Comparison of ENCODE assay signal across 8 mouse cellular contexts in the genomic region with DNA sequence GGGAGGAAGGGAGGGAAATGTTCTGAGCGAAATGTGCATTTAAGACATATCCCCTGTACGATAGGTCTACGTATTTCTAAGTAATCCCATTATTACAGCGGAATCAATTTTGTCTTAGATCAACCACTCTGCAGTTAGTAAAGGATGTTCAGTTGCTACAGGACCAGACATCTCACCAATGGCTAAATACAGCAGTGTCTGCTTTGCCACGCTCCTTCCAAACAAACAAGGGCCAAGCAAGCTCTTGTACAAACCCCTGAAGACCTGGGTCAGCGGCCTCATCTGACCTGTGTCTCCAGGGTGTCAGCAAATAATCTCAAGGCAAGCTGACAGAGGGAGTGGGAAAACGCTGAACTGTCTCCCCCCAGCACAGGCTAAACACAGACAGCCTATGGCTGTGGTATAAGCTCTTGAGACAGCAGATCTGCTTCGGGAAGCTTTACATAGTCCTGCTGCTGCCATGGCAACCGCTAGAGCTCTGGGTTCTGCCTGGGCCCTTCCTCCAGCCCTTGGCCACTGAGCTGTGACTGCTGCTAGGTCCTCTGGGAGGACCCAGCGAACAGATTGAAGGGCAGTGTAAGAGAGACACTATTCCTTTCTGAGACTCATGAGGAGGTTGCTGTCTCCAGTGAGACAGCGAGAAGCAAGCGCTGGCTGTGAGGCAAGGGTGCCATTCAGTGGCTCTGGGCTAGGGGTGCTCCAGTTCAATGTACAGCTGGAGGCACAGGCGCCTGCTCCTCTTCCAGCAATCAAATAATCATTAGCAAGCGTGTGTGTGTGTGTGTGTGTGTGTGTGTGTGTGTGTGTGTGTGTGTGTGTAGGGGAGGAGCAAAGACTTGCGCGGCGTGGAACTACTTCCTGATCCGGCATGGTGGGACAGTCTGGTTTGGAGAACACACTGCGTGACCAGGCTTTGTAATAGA. TPM values are rescaled to one million over a fixed set of nuclear protein-coding genes. Genes with fewer than 3 reads are reported as not detected.
DNase-seq lines count a peak whose midpoint lies in the region; ATAC-seq lines count a peak whose summit lies in the region.

No protein-coding gene starts in this region.

- H3K4me2 ChIP-seq in liver, embryonic 12.5 days, result no peak overlapping the region
- peak overlapping the region; percentile 42 for H3K4me2 ChIP-seq in embryonic facial prominence, embryonic 12.5 days (replicated peaks)

- intact Hi-C loops in heart, postnatal 14 days (cut with DNase I), result no loop called here

- no peak overlapping the region for H3K27ac ChIP-seq in liver, embryonic 12.5 days
- peak overlapping the region; percentile 46; the same call in 1 of the 2 replicates for H3K27ac ChIP-seq in embryonic facial prominence, embryonic 12.5 days

- WGBS in liver, embryonic 12.5 days (ENCODE audit: insufficient replicate concordance), result 53% methylated on average over 19 of the region's 19 CpGs
- WGBS in embryonic facial prominence, embryonic 12.5 days, result 40% methylated on average over 19 of the region's 19 CpGs

- ATAC-seq in liver, embryonic 12.5 days, result no peak
- peak; percentile 96 for ATAC-seq in embryonic facial prominence, embryonic 12.5 days (ENCODE audit: insufficient number of reproducible peaks, insufficient read depth, low FRiP score, low TSS enrichment)

- DNase-seq in liver, result peak; percentile 15
- peak; percentile 17 to 43 for DNase-seq in heart, postnatal 14 days
- DNase-seq in layer of hippocampus, adult 18-20 months (ENCODE audit: low spot score in 2 of 2), result peak; percentile 69 to 80
- DNase-seq in lung, postnatal 14 days, result peak; percentile 17
- DNase-seq in right cerebral cortex, postnatal 14 days, result peak; percentile 75
- DNase-seq in urinary bladder, adult 2 months (ENCODE audit: low spot score), result no peak

- no peaks in the 10 kb centered on the region for H3K4me1 ChIP-seq in liver, embryonic 12.5 days
- H3K4me1 ChIP-seq in embryonic facial prominence, embryonic 12.5 days, result peaks cover 8% of the 10 kb centered on the region

- H3K36me3 ChIP-seq in liver, embryonic 12.5 days, result no peaks in the 10 kb centered on the region
- H3K36me3 ChIP-seq in embryonic facial prominence, embryonic 12.5 days, result no peaks in the 10 kb centered on the region

- H3K27me3 ChIP-seq in liver, embryonic 12.5 days (replicated peaks), result no peaks in the 10 kb centered on the region
- H3K27me3 ChIP-seq in embryonic facial prominence, embryonic 12.5 days, result no peaks in the 10 kb centered on the region

- H3K9me3 ChIP-seq in liver, embryonic 12.5 days (replicated peaks), result no peaks in the 10 kb centered on the region
- no peaks in the 10 kb centered on the region for H3K9me3 ChIP-seq in embryonic facial prominence, embryonic 12.5 days

- H3K9ac ChIP-seq in liver, embryonic 12.5 days, result no peak overlapping the region
- H3K9ac ChIP-seq in embryonic facial prominence, embryonic 12.5 days, result peak overlapping the region; percentile 29

- no peak overlapping the region for H3K4me3 ChIP-seq in liver, embryonic 12.5 days
- H3K4me3 ChIP-seq in embryonic facial prominence, embryonic 12.5 days, result peak overlapping the region; percentile 9; the same call in 1 of the 2 replicates

RNA-seq across cellular contexts. Expression of a gene that starts 20.2 kb away (rescaled TPM):
- 0.07 TPM in 1 of 2 replicates, not detected in the other for polyA plus RNA-seq in liver, embryonic 12.5 days (2016; fragmentation: Nextera tagmentation; extraction: Ambion mirVana)
- polyA plus RNA-seq in embryonic facial prominence, embryonic 12.5 days (2016; fragmentation: Nextera tagmentation; extraction: Ambion mirVana), result 3.0 and 4.5 TPM in 2 replicates
- under 1 TPM; 0.38 to 0.39 TPM for total RNA-seq in heart, postnatal 14 days (2021)
- 100 to 1,000 TPM; 306 to 313 TPM for total RNA-seq in layer of hippocampus, adult 18-20 months (2021)
- polyA plus RNA-seq in urinary bladder, adult 2 months (2012; rRNA removed), result 0.06 and 0.10 TPM in 2 replicates
